Mouse (Mus musculus) kidney, embryonic 15.5 days (tissue): Measurements from ENCODE around the gene Sema6d. TPM values are rescaled to one million over a fixed set of nuclear protein-coding genes. Genes with fewer than 3 reads are reported as not detected.
"Not testable (repeated sequence)": the region's sequence is repeated elsewhere in the genome, so short reads cannot be mapped to it uniquely, and the experiment has no call there.

Experiments
- ATAC-seq: fragments of 200-750 bp; cut with Nextera tagmentation; replicated peaks from 2 replicates; pipeline ENCODE4 v1.8.0; 2017; ENCODE audit warnings: moderate TSS enrichment; ENCODE audit not compliant: low FRiP score
- H3K27ac ChIP-seq: fragments of 300-500 bp; sonication (generic); 2 replicates; pipeline ENCODE4 v1.5.1; 2015; ENCODE audit warnings: mild to moderate bottlenecking, inconsistent platforms
- H3K27me3 ChIP-seq: fragments of 300-500 bp; sonication (generic); 2 replicates; pipeline ENCODE4 v1.6.1; 2015; ENCODE audit warnings: inconsistent platforms
- H3K36me3 ChIP-seq: fragments of 300-500 bp; sonication (generic); 2 replicates; pipeline ENCODE4 v1.6.1; 2015; ENCODE audit warnings: inconsistent platforms
- H3K4me1 ChIP-seq: fragments of 300-500 bp; sonication (generic); 2 replicates; pipeline ENCODE4 v1.6.1; 2015; ENCODE audit warnings: inconsistent platforms
- H3K4me2 ChIP-seq: fragments of 300-500 bp; sonication (generic); 2 replicates; pipeline ENCODE4 v1.6.1; 2015; ENCODE audit warnings: moderate library complexity, mild to moderate bottlenecking, inconsistent platforms
- H3K4me3 ChIP-seq: fragments of 300-500 bp; sonication (generic); replicated peaks from 2 replicates; pipeline ENCODE4 v1.5.1; 2015; ENCODE audit warnings: mild to moderate bottlenecking, inconsistent platforms
- H3K9ac ChIP-seq: fragments of 300-500 bp; sonication (generic); 2 replicates; pipeline ENCODE4 v1.6.1; 2015; ENCODE audit warnings: mild to moderate bottlenecking, inconsistent platforms
- H3K9me3 ChIP-seq: fragments of 300-500 bp; sonication (generic); replicated peaks from 2 replicates; pipeline ENCODE4 v1.6.1; 2016; ENCODE audit warnings: inconsistent platforms
- WGBS: fragments of 180-500 bp; shearing (Covaris S2); methylation state at CpG from one replicate; pipeline ENCODE4 v1.1.7; 2015; ENCODE audit warnings: mixed read lengths; 5-methylcytosine and 5-hydroxymethylcytosine counted together
- polyA plus RNA-seq: library from polyadenylated mRNA; unstranded; fragments of >200 nt; fragmentation: Nextera tagmentation; extraction: Ambion mirVana; gene quantifications from 2 replicates; pipeline ENCODE4 v1.2.1, GENCODE M21; 2015

Sema6d gene
- polyA plus RNA-seq, 1 experiment from 2014 or later, result 9.5 TPM

DNA sequence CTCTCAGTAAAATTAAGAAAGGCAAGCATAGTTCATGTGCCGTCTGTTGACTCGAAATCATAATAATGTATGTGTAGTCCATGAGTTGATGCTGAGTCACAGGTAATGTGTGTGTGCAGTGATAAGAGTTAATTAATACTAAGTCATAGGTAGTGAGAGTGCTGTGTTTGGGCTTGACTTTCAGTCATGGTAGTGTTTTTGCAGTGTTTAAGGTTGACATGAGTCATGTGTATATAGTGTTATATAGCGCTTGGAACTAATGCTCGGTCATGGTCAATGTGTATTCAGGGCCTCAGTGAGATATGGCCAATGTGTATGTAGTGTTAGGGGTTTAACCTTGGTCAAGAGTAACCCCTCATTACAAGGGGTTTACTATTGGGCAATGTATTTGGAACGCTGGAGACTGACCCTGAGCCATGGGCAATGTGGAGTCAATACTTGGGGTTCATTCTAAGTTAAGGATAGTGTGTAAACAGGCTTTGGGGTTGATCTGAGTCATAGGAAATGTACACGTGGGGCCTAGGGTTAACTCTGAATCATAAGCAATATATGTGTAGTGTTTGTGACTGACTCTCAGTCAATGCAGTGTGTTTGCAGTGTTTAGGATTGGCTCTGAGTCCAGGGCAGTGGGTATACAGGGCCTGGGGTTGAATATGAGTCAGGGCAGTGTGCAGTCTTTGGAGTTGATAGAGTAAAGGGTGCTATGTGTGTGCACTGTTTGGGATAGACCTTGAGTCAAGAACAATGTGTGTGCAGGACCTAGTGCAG is 219.8 kb downstream of the Sema6d start:
- H3K9me3 ChIP-seq, result no peaks in the 10 kb centered on the region
- H3K36me3 ChIP-seq, result no peaks in the 10 kb centered on the region
- WGBS, result 84% methylated on average over 6 of the region's 6 CpGs
- no peak for ATAC-seq
- H3K27ac ChIP-seq, result no peak overlapping the region
- no peaks in the 10 kb centered on the region for H3K4me1 ChIP-seq
- H3K4me2 ChIP-seq, result no peak overlapping the region
- H3K9ac ChIP-seq, result no peak overlapping the region
- no peaks in the 10 kb centered on the region for H3K27me3 ChIP-seq
- no peak overlapping the region for H3K4me3 ChIP-seq

- no peaks in the 10 kb centered on the region for H3K4me1 ChIP-seq
- H3K9ac ChIP-seq, result no peak overlapping the region
- no peak overlapping the region for H3K4me2 ChIP-seq
- no peak overlapping the region for H3K4me3 ChIP-seq
- no peaks in the 10 kb centered on the region for H3K9me3 ChIP-seq
- H3K27me3 ChIP-seq, result no peaks in the 10 kb centered on the region
- no peak for ATAC-seq
- WGBS, result 62% methylated on average over 5 of the region's 5 CpGs
- no peak overlapping the region for H3K27ac ChIP-seq
- no peaks in the 10 kb centered on the region for H3K36me3 ChIP-seq
Measured at GRCm38 (mm10) chr2:124322528-124323215, 232.9 kb downstream of the Sema6d start.

DNA sequence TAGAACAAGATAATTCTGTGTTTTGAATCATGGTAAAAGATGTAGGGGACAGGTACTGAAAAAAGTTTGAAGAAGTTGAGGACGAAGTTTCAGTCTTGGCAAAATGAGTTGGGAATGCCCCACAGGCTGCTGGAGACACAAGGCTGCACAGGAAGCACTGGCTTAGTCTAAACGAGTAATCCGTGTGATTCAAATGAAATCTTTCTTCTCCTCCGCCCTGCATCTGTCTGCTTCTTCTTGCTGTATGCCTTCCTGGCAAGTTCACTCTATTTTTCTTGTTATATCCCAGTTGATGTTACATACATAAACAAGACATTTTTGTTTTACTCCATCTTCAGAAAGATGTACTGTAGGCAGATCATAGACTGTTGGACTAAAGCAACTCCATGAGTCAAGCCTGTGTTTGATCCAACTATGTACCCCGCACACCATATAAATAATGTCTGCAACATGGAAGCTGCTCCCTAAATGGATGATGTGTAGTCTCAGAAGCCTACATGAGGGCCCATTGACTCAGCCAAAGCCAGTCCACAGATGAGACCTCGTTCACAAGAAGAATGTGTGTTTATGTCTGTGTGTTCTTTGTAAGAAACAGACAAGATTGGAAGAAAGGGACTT is 234.4 kb downstream of the Sema6d start:
- Histone ChIP-seq H3K4me3 (no peak overlapping the region), H3K4me2 (no peak overlapping the region), H3K4me1 (no peaks in the 10 kb centered on the region), H3K27ac (no peak overlapping the region), H3K9ac (no peak overlapping the region), H3K9me3 (no peaks in the 10 kb centered on the region), H3K36me3 (no peaks in the 10 kb centered on the region), H3K27me3 (no peaks in the 10 kb centered on the region)
- 87% methylated on average over 6 of the region's 6 CpGs for WGBS
- no peak for ATAC-seq

DNA sequence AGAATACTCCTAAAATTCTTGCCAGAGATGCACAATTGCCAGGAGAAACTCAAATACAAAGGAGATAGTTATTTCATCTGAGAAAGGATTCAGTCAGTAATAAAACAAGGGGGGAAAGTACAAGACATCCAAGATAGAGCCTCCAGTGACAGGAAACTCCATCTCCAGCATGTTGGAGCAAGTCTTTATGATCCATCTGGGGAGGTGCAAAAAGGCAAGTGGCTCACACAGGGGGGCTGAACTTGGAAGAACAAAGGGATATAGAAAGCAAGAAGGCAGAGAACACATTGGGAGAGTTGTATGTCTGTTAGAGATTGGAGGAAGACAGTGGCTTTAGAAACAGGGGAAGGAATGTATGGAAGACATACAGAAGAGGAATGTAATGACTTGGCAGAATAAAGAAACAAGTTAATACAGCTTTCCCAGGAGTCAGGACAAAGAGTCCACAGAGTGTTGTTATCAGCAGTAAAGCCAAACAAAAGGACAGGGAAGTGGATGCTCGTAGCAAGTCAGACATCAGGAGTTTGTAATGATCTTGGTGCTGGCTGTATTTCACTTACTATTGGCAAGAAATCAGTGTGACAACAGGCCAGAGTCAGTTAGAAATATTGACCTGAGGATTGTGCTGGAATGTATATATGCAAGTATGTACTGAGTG is 239.8 kb downstream of the Sema6d start:
- WGBS, result 65% methylated on average over 1 of the region's 1 CpGs
- H3K9ac ChIP-seq, result no peak overlapping the region
- ATAC-seq, result no peak

GRCm38 (mm10) chr2:124332890-124333289 is 243.1 kb downstream of the Sema6d start:
- H3K36me3 ChIP-seq, result no peaks in the 10 kb centered on the region
- no peaks in the 10 kb centered on the region for H3K9me3 ChIP-seq
- H3K4me2 ChIP-seq, result no peak overlapping the region
- no peaks in the 10 kb centered on the region for H3K4me1 ChIP-seq
- no peak overlapping the region for H3K4me3 ChIP-seq
- H3K9ac ChIP-seq, result no peak overlapping the region
- H3K27me3 ChIP-seq, result no peaks in the 10 kb centered on the region
- 63% methylated on average over 5 of the region's 5 CpGs for WGBS
- no peak overlapping the region for H3K27ac ChIP-seq
- no peak for ATAC-seq

More for the DNA sequence above, 239.8 kb downstream of the Sema6d start:
- Histone ChIP-seq H3K4me3 (no peak overlapping the region), H3K9me3 (no peaks in the 10 kb centered on the region), H3K4me1 (no peaks in the 10 kb centered on the region), H3K27me3 (no peaks in the 10 kb centered on the region), H3K27ac (no peak overlapping the region), H3K4me2 (no peak overlapping the region), H3K36me3 (no peaks in the 10 kb centered on the region)

DNA sequence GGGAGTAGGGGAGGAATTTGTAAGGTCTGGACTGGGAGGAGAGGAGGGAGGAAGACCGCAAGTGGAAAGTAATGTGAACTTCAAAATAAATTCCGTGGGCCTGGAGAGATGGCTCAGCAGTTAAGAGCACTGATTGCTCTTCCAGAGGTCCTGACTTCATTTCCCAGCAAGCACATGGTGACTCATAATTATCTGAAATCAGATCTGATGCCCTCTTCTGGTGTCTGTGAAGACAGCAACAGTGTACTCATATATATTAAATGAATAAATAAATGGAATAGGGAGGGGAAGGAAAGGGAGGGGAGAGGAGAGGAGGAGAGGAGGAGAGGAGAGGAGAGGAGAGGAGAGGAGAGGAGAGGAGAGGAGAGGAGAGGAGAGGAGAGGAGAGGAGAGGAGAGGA is 244.9 kb downstream of the Sema6d start:
- ATAC-seq, result not testable (repeated sequence)

DNA sequence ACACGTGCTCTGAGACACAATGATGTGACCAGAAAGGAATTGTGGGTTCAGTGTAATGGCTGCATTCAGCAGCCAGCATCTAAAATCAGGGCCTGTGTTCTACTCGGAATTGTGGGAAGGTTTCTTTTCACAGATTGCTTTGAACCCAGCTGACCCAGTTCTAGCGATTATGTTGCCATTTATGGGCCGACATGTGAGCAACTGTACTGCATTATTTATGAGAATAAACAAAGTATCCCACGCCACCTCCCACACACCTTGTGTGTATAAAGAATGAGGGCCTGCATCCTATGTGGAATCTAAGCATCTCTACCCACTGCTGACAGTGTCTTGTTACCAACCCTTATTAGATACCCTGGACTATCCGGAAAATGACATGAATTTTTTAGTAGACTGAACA is 248.5 kb downstream of the Sema6d start:
- Histone ChIP-seq H3K27me3 (no peaks in the 10 kb centered on the region), H3K4me1 (no peaks in the 10 kb centered on the region), H3K27ac (no peak overlapping the region), H3K9me3 (no peaks in the 10 kb centered on the region), H3K9ac (no peak overlapping the region), H3K36me3 (no peaks in the 10 kb centered on the region), H3K4me3 (no peak overlapping the region), H3K4me2 (no peak overlapping the region)
- no peak for ATAC-seq
- whole genome bisulfite sequencing, result 57% methylated on average over 6 of the region's 6 CpGs

More for the DNA sequence above, 244.9 kb downstream of the Sema6d start:
- not testable (repeated sequence) for H3K9ac ChIP-seq, H3K27ac ChIP-seq, H3K4me1 ChIP-seq, H3K9me3 ChIP-seq, H3K4me3 ChIP-seq, H3K36me3 ChIP-seq, H3K27me3 ChIP-seq, H3K4me2 ChIP-seq
- whole genome bisulfite sequencing, result 48% methylated on average over 2 of the region's 2 CpGs

DNA sequence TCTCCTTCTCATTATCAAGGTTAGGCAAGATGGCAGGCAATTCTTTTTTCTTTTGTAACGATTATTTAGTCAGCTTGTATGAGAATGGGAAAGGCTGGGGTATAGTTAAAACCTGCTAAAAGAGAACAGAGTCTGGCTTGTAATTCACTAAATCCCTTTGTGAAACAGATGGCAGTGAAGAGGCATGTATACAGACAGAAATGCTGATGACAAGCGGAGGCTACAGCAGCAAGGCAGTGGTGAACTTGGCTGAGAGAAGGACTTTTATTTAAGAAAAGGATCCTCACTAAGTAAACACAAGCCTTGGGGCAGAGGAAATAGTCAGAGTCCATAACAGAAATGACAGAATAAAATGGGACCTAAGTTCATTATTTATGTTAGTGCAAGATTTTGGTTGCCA is 264.4 kb downstream of the Sema6d start:
- no peaks in the 10 kb centered on the region for H3K36me3 ChIP-seq
- no peak for ATAC-seq
- 85% methylated on average over 2 of the region's 2 CpGs for WGBS
- H3K9ac ChIP-seq, result no peak overlapping the region
- no peaks in the 10 kb centered on the region for H3K27me3 ChIP-seq
- no peaks in the 10 kb centered on the region for H3K4me1 ChIP-seq
- no peak overlapping the region for H3K27ac ChIP-seq
- no peaks in the 10 kb centered on the region for H3K9me3 ChIP-seq
- no peak overlapping the region for H3K4me2 ChIP-seq
- no peak overlapping the region for H3K4me3 ChIP-seq

DNA sequence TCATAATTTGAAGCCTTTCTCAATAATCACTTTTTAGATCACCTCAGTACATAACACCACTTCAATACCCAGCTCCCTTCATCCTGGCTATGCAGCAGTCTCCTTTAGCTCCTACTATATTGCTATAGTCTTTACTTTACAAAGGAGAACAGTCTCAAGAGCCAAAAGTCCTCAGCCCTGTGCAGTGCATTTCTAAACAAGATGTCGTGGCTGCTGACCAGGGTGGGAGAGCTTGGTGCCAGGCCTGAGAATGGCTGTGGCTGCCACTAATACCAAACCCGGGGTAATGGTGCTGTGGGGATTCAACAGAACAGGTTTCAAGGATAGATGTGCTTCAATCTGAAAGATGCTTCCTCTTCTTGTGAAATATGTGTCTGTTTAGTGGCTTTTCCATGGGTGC is 264.9 kb downstream of the Sema6d start:
- Histone ChIP-seq H3K27me3 (no peaks in the 10 kb centered on the region), H3K4me1 (no peaks in the 10 kb centered on the region), H3K4me3 (no peak overlapping the region), H3K9me3 (no peaks in the 10 kb centered on the region), H3K9ac (no peak overlapping the region), H3K36me3 (no peaks in the 10 kb centered on the region), H3K27ac (no peak overlapping the region), H3K4me2 (no peak overlapping the region)
- WGBS, result 84% methylated on average over 2 of the region's 2 CpGs
- no peak for ATAC-seq

- 0 out of 2 replicates have a peak, but pooled peaks cover 5% of the 10 kb centered on the region for H3K4me1 ChIP-seq
- no peaks in the 10 kb centered on the region for H3K36me3 ChIP-seq
- no peaks in the 10 kb centered on the region for H3K27me3 ChIP-seq
- H3K4me3 ChIP-seq, result no peak overlapping the region
- no peak overlapping the region for H3K9ac ChIP-seq
- no peak overlapping the region for H3K27ac ChIP-seq
- H3K4me2 ChIP-seq, result no peak overlapping the region
- 71% methylated on average over 1 of the region's 1 CpGs for WGBS
- no peak for ATAC-seq
- no peaks in the 10 kb centered on the region for H3K9me3 ChIP-seq
Measured at GRCm38 (mm10) chr2:124369291-124369690, 279.5 kb downstream of the Sema6d start.

DNA sequence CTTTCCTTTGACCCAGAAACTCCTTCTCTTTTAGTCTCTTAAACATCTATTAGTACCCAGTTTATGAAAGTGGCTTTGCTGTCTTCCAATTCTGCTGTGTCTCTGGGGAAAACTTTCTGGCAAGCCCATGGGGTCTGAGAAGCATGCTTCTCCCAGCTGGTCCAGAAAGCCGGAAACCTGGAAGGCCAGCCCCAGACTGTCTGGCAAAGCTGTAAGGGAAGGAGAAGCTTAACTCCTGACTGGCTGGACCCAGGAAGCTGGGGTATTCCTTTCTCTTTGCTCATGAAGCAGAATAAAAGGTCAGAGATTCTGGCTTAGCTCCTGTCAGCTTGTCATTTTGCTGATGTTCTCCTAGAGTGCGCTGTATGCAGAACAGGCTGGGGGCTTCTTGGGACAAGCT is 280.2 kb downstream of the Sema6d start:
- Histone ChIP-seq H3K27me3 (no peaks in the 10 kb centered on the region), H3K4me2 (no peak overlapping the region), H3K4me1 (0 out of 2 replicates have a peak, but pooled peaks cover 5% of the 10 kb centered on the region), H3K9me3 (no peaks in the 10 kb centered on the region), H3K4me3 (no peak overlapping the region), H3K27ac (no peak overlapping the region), H3K36me3 (no peaks in the 10 kb centered on the region), H3K9ac (no peak overlapping the region)
- 0 out of 2 replicates have a peak, but pooled peaks have one; percentile 22 for ATAC-seq
- 56% methylated on average over 2 of the region's 2 CpGs for WGBS

GRCm38 (mm10) chr2:124371363-124371762 is 281.6 kb downstream of the Sema6d start:
- H3K27ac ChIP-seq, result no peak overlapping the region
- no peak overlapping the region for H3K4me3 ChIP-seq
- no peaks in the 10 kb centered on the region for H3K27me3 ChIP-seq
- no peaks in the 10 kb centered on the region for H3K36me3 ChIP-seq
- H3K4me1 ChIP-seq, result 0 out of 2 replicates have a peak, but pooled peaks cover 5% of the 10 kb centered on the region
- H3K9me3 ChIP-seq, result no peaks in the 10 kb centered on the region
- no peak overlapping the region for H3K9ac ChIP-seq
- WGBS, result 47% methylated on average over 2 of the region's 2 CpGs
- ATAC-seq, result no peak
- no peak overlapping the region for H3K4me2 ChIP-seq
